Mouse (Mus musculus): ENCODE measurements around the gene Tmprss6.

DNA sequence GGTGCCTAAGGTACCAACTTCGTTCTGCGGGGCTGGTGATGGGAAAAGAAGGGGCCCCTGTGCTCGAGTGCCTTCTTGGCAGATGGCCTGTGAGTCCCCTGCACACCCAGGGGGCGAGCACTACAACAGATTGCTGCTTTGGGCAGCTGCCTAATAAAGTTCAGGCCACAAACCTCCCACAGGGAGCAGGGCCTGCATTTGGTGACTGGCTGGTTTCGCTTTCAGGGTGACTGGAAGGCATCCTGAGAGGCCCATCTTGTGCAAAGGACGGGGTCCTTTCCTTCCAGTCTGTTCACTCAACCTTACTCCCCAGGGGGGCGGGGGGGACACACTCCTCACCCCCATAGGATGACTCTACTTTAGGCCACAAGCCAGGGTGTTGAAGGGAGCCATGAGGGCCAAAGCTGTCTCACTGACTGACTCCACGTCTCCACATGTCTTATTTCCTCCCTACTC is 41.7 kb upstream of the Tmprss6 start:
- TF ChIP-seq CTCF (IDR thresholded peaks at IDR 0.05; ENCODE audit: insufficient read depth, low read depth, low read length): no peak
- TF ChIP-seq POLR2A (IDR thresholded peaks at IDR 0.05; ENCODE audit: insufficient read depth, low read depth, low read length): no peak

Measured in olfactory bulb, adult 2 months (tissue).